Mouse (Mus musculus) forebrain, postnatal 0 days (tissue): ENCODE results near the gene Klk15. TPM values are rescaled to one million over a fixed set of nuclear protein-coding genes. Genes with fewer than 3 reads are reported as not detected.

Experiments
- ATAC-seq: fragments of 200-750 bp; cut with Nextera tagmentation; 2 replicates; pipeline ENCODE4 v1.8.0; 2017; ENCODE audit warnings: mild to moderate bottlenecking, moderate library complexity
- DNase-seq: peaks from one replicate; pipeline ENCODE4 v3.0.0-alpha.2; 2015
- H3K27ac ChIP-seq: fragments of 300-500 bp; sonication (generic); 2 replicates; pipeline ENCODE4 v1.5.1; 2014; ENCODE audit warnings: low read depth, mild to moderate bottlenecking, antibody characterized with exemption, low read length, moderate library complexity, mixed read lengths
- H3K27me3 ChIP-seq: fragments of 300-500 bp; sonication (generic); 2 replicates; pipeline ENCODE4 v1.6.1; 2014; ENCODE audit warnings: mild to moderate bottlenecking, low read length, mixed read lengths; ENCODE audit not compliant: insufficient read depth
- H3K36me3 ChIP-seq: fragments of 300-500 bp; sonication (generic); 2 replicates; pipeline ENCODE4 v1.6.1; 2014; ENCODE audit warnings: mild to moderate bottlenecking, moderate library complexity; ENCODE audit not compliant: insufficient read depth
- H3K4me1 ChIP-seq: fragments of 300-500 bp; sonication (generic); 2 replicates; pipeline ENCODE4 v1.6.1; 2014; ENCODE audit warnings: antibody characterized with exemption; ENCODE audit not compliant: insufficient read depth
- H3K4me2 ChIP-seq: fragments of 300-500 bp; sonication (generic); 2 replicates; pipeline ENCODE4 v1.6.1; 2014; ENCODE audit warnings: low read depth, mild to moderate bottlenecking, moderate library complexity
- H3K4me3 ChIP-seq: fragments of 300-500 bp; sonication (generic); 2 replicates; pipeline ENCODE4 v1.5.1; 2014; ENCODE audit warnings: low read depth, low read length, mixed read lengths
- H3K9ac ChIP-seq: fragments of 300-500 bp; sonication (generic); 2 replicates; pipeline ENCODE4 v1.6.1; 2014; ENCODE audit warnings: mild to moderate bottlenecking
- H3K9me3 ChIP-seq: fragments of 300-500 bp; sonication (generic); 2 replicates; pipeline ENCODE4 v1.6.1; 2016; ENCODE audit warnings: low read length
- CTCF ChIP-seq: sonication (generic); IDR thresholded peaks from 2 replicates; pipeline ENCODE4 v1.5.1; 2016; ENCODE audit warnings: antibody characterized with exemption, control low read depth, low read depth
- WGBS: fragments of 180-500 bp; shearing (Covaris S2); extraction: QIAGEN DNeasy Blood & Tissue Kit; methylation state at CpG from one replicate; pipeline ENCODE4 v1.1.7; 2014; 5-methylcytosine and 5-hydroxymethylcytosine counted together
- polyA plus RNA-seq: library from polyadenylated mRNA; unstranded; fragments of >200 nt; fragmentation: Nextera tagmentation; extraction: Ambion mirVana; gene quantifications from 2 replicates; pipeline ENCODE4 v1.2.1, GENCODE M21; 2015
- total RNA-seq: library from RNA; depleted of rRNA; stranded (reverse); fragments of >200 nt; gene quantifications from 2 replicates; pipeline ENCODE4 v1.2.3, GENCODE M21; 2014; rRNA removed

Gene Klk15
- total RNA-seq (not detected in 2 replicates), polyA plus RNA-seq (not detected in 2 replicates)

- Histone ChIP-seq H3K36me3 (no peaks in the 10 kb centered on the region), H3K4me3 (no peak within 1 kb of the TSS), H3K9ac (no peak within 1 kb of the TSS), H3K27ac (no peak within 1 kb of the TSS), H3K9me3 (no peaks in the 10 kb centered on the region), H3K4me2 (no peak within 1 kb of the TSS), H3K4me1 (no peaks in the 10 kb centered on the region), H3K27me3 (no peaks in the 10 kb centered on the region)
- no peak for TF ChIP-seq CTCF
- WGBS: 92% methylated on average over 3 of the region's 3 CpGs
- no peak for DNase-seq
- no peak for ATAC-seq
Measured at GRCm38 (mm10) chr7:43933440-43933839, at the start of gene Klk15. Gene Klk15 (plus strand): TSS chr7:43933740.

DNA sequence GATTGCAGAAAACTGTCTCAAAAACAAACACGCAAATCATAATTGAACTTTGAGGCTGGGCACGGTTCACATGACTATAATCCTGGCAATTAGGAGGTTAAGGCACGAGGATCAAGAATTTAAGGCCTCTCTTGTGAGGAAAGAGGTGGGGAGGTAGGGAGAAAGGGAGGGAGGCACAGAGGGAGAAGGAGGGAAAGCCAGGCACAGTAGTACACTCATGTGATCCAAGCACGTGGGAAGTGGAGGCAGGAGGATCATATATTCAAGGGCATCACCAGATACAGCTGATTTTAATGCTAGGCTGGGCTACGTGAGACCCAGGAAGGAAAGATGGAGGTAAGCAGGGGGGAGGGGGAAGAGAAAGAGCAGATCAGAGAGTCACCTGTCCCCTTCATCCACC is 42.2 kb upstream of the Klk15 start:
- no peaks in the 10 kb centered on the region for H3K9me3 ChIP-seq
- no peak overlapping the region for H3K9ac ChIP-seq
- WGBS: 61% methylated on average over 5 of the region's 5 CpGs
- H3K27me3 ChIP-seq: no peaks in the 10 kb centered on the region
- H3K27ac ChIP-seq: no peak overlapping the region
- no peak for TF ChIP-seq CTCF
- no peaks in the 10 kb centered on the region for H3K36me3 ChIP-seq
- no peak for ATAC-seq
- no peak overlapping the region for H3K4me2 ChIP-seq
- no peak overlapping the region for H3K4me3 ChIP-seq
- DNase-seq: no peak
- H3K4me1 ChIP-seq: no peaks in the 10 kb centered on the region

- Histone ChIP-seq H3K27ac (no peak overlapping the region), H3K9ac (no peak overlapping the region), H3K4me1 (no peaks in the 10 kb centered on the region), H3K36me3 (no peaks in the 10 kb centered on the region), H3K27me3 (no peaks in the 10 kb centered on the region), H3K4me3 (no peak overlapping the region), H3K9me3 (no peaks in the 10 kb centered on the region), H3K4me2 (no peak overlapping the region)
- TF ChIP-seq CTCF: no peak
- no peak for ATAC-seq
- DNase-seq: no peak
- 71% methylated on average over 3 of the region's 3 CpGs for WGBS
Measured at GRCm38 (mm10) chr7:43891788-43892187, 41.8 kb upstream of the Klk15 start.

- no peaks in the 10 kb centered on the region for H3K27me3 ChIP-seq
- 15% methylated on average over 1 of the region's 1 CpGs for WGBS
- no peaks in the 10 kb centered on the region for H3K4me1 ChIP-seq
- H3K27ac ChIP-seq: no peak overlapping the region
- peak; percentile 97 for TF ChIP-seq CTCF
- H3K9me3 ChIP-seq: no peaks in the 10 kb centered on the region
- no peak overlapping the region for H3K4me2 ChIP-seq
- no peaks in the 10 kb centered on the region for H3K36me3 ChIP-seq
- no peak overlapping the region for H3K9ac ChIP-seq
- DNase-seq: peak; percentile 93
- ATAC-seq: peak; percentile 99
- no peak overlapping the region for H3K4me3 ChIP-seq
Measured at GRCm38 (mm10) chr7:43894836-43895235, 38.7 kb upstream of the Klk15 start.

DNA sequence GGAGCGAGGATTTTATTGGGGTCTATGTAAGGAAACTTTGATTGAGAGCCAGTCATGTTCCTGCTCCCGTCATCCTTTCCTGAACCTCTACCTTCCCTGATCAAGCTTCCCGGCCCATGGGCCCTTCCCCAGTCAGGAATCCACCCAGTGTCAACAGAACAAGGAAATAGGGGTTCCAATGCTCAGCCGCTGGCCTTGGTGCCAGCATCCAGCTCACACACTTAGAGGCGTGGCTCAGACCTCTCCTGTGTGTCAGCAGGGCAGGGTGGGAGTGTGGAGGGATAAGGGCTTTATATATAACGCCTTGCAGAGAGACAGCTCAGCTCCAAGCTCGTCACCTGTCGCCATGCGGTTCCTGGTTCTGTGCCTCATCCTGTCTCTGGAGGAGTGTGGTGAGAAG is 18.7 kb upstream of the Klk15 start:
- Histone ChIP-seq H3K9me3 (no peaks in the 10 kb centered on the region), H3K9ac (no peak overlapping the region), H3K4me3 (no peak overlapping the region), H3K27ac (no peak overlapping the region), H3K4me1 (no peaks in the 10 kb centered on the region), H3K36me3 (no peaks in the 10 kb centered on the region), H3K27me3 (no peaks in the 10 kb centered on the region), H3K4me2 (no peak overlapping the region)
- 78% methylated on average over 9 of the region's 9 CpGs for whole genome bisulfite sequencing
- ATAC-seq (no peak), DNase-seq (no peak)
- no peak for TF ChIP-seq CTCF

GRCm38 (mm10) chr7:43918426-43918825 is 15.1 kb upstream of the Klk15 start:
- no peak for DNase-seq
- no peaks in the 10 kb centered on the region for H3K36me3 ChIP-seq
- WGBS: 87% methylated on average over 13 of the region's 13 CpGs
- H3K4me2 ChIP-seq: no peak overlapping the region
- H3K9ac ChIP-seq: no peak overlapping the region
- H3K27me3 ChIP-seq: no peaks in the 10 kb centered on the region
- ATAC-seq: no peak
- no peaks in the 10 kb centered on the region for H3K4me1 ChIP-seq
- H3K4me3 ChIP-seq: no peak overlapping the region
- no peak overlapping the region for H3K27ac ChIP-seq
- H3K9me3 ChIP-seq: no peaks in the 10 kb centered on the region
- no peak for TF ChIP-seq CTCF

DNA sequence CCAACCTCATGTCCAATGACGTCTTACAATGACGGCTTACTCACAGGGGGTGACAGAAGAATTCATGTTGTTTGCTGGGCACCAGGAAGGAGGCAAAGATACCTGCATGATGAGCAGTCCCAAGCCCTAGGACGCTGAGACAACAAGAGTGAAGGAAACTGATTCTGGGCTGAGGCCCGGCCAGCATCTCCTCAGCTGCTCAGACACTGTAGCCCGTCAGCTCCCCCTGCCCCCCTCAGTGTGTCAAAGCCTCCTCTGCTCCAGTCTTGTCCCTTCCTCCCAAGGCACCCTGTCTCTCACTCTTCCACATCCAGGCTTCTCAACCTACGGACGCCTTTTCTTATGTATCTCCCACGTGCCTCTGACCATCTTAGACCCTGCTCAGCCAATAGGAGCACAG is 14.7 kb upstream of the Klk15 start:
- no peak for TF ChIP-seq CTCF
- no peak overlapping the region for H3K9ac ChIP-seq
- no peaks in the 10 kb centered on the region for H3K4me1 ChIP-seq
- no peaks in the 10 kb centered on the region for H3K9me3 ChIP-seq
- no peaks in the 10 kb centered on the region for H3K27me3 ChIP-seq
- 84% methylated on average over 8 of the region's 8 CpGs for WGBS
- DNase-seq: no peak
- no peak overlapping the region for H3K27ac ChIP-seq
- no peak overlapping the region for H3K4me3 ChIP-seq
- no peak overlapping the region for H3K4me2 ChIP-seq
- H3K36me3 ChIP-seq: no peaks in the 10 kb centered on the region
- ATAC-seq: no peak
